Mouse (Mus musculus) ES-E14 (cell line): ENCODE measurements around the gene Ppp4r1. TPM values are rescaled to one million over a fixed set of nuclear protein-coding genes. Genes with fewer than 3 reads are reported as not detected.

Source experiments
- DNase-seq: peaks from one replicate; pipeline ENCODE4 v3.0.0-alpha.2; 2013; ENCODE audit warnings: low read depth, low spot score
- H3K27ac ChIP-seq: 2 replicates; pipeline ENCODE4 v1.5.1; 2012; ENCODE audit warnings: low read depth, mild to moderate bottlenecking, low read length, moderate library complexity, mixed read lengths; ENCODE audit not compliant: poor library complexity, insufficient read depth, severe bottlenecking
- H3K36me3 ChIP-seq: 2 replicates; pipeline ENCODE4 v1.6.1; 2012; ENCODE audit warnings: mild to moderate bottlenecking, low read length, moderate library complexity, mixed read lengths; ENCODE audit not compliant: control insufficient read depth, poor library complexity, insufficient read depth, severe bottlenecking
- H3K4me1 ChIP-seq, 2 experiments: fragments of 150-350 bp in 1 of 2; sonication (generic) in 1 of 2; 2 replicates each; pipeline ENCODE4 v1.6.1; 2012; ENCODE audit warnings: low read length in 2 of 2, mild to moderate bottlenecking in 1 of 2, mixed read lengths in 1 of 2; ENCODE audit not compliant: control insufficient read depth in 2 of 2, insufficient read depth in 2 of 2, poor library complexity in 1 of 2
- H3K4me3 ChIP-seq, 2 experiments: fragments of 150-350 bp in 1 of 2; sonication (generic) in 1 of 2; 2 replicates each; pipeline ENCODE4 v1.5.1; 2012; ENCODE audit warnings: low read length in 2 of 2, low read depth in 1 of 2, mild to moderate bottlenecking in 1 of 2, mixed read lengths in 1 of 2; ENCODE audit not compliant: insufficient read depth in 1 of 2, poor library complexity in 1 of 2, severe bottlenecking in 1 of 2
- H3K9ac ChIP-seq: 2 replicates; pipeline ENCODE4 v1.6.1; 2012; ENCODE audit warnings: low read depth, mild to moderate bottlenecking, low read length, mixed read lengths; ENCODE audit not compliant: poor library complexity, insufficient read depth, severe bottlenecking
- H3K9me3 ChIP-seq: fragments of 150-350 bp; sonication (generic); 2 replicates; pipeline ENCODE4 v1.6.1; 2012; ENCODE audit warnings: low read depth, mild to moderate bottlenecking, low read length; ENCODE audit not compliant: control insufficient read depth, insufficient read depth
- CHD2 ChIP-seq: IDR thresholded peaks from 2 replicates; pipeline ENCODE4 v1.6.1; 2014; ENCODE audit warnings: mild to moderate bottlenecking, low read depth, low read length, inconsistent platforms
- HCFC1 ChIP-seq: IDR thresholded peaks from 2 replicates; pipeline ENCODE4 v1.6.1; 2012; ENCODE audit warnings: low read length, inconsistent platforms, borderline replicate concordance; ENCODE audit not compliant: insufficient read depth
- MAFK ChIP-seq: IDR thresholded peaks from 2 replicates; pipeline ENCODE4 v1.6.1; 2014; ENCODE audit warnings: mild to moderate bottlenecking, low read depth, low read length, inconsistent platforms; ENCODE audit not compliant: insufficient read depth
- ZC3H11A ChIP-seq: IDR thresholded peaks from 2 replicates; pipeline ENCODE4 v1.6.1; 2012; ENCODE audit warnings: low read depth, mild to moderate bottlenecking, inconsistent platforms, low read length, borderline replicate concordance
- ZNF384 ChIP-seq: IDR thresholded peaks from 2 replicates; pipeline ENCODE4 v1.6.1; 2012; ENCODE audit warnings: low read depth, low read length, inconsistent platforms
- in situ Hi-C, 2 experiments: fragments of 600-800 bp; cut with MboI; formaldehyde crosslinking; loops; one replicate each; pipeline ENCODE4 v1.15.1; 2025; ENCODE audit warnings: low sequenced_read_pairs in 2 of 2, inconsistent platforms in 1 of 2; ENCODE audit not compliant: unreplicated experiment in 2 of 2
- total RNA-seq: library from RNA; depleted of rRNA; stranded (reverse); fragments of 300-350 nt; gene quantifications from 2 replicates; pipeline ENCODE4 v1.2.3, GENCODE M21; 2012; rRNA removed

Gene Ppp4r1
- 40.3 and 48.9 TPM in 2 replicates for total RNA-seq

DNA sequence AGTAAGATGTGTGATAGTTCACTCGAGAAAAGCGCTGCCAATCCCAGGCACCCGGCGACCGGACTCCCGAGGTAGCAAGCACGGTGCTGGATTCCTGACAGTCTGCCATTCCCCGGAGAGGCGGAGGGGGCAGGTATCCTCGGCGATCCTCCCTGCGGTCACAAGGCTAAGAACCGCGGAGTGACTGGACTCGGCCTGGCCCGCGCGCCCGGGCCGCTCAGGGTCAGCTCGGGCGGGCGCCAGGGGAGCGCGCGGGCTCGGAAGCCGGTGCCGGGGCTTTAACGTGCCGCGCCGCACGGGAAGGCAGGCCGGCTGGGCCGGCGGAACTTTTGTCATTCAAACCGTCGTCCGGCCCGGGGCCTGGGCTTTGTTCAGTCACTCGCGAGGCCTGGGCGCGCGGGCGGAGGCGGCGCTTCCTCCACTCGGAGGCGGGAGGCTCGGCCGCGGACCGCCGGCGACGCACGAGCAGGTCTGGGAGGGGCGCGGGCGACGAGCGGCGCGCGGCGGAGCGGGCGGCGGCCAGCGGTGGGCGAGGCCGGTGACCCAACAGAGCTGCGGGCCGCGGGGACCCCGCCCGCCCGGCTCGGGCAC is at the start of gene Ppp4r1:
Ppp4r1 (plus strand) TSS at position 23 of the 591 bp plus-strand sequence.
- Histone ChIP-seq H3K4me1 (peaks cover 7 to 8% of the 10 kb centered on the region in 2 experiments; a peak in 3 of 4 replicates), H3K36me3 (peaks cover 2% of the 10 kb centered on the region; the same call in 1 of the 2 replicates), H3K9ac (peak within 1 kb of the TSS; percentile 99), H3K4me3 (peak within 1 kb of the TSS; percentile 90 to 99), H3K27ac (peak within 1 kb of the TSS; percentile 24), H3K9me3 (no peaks in the 10 kb centered on the region)
- DNase-seq = no peak
- in situ Hi-C loops = no loop called here
- TF ChIP-seq HCFC1 = peak; percentile 69; the same call in 1 of the 2 replicates
- TF ChIP-seq CHD2 = no peak

DNA sequence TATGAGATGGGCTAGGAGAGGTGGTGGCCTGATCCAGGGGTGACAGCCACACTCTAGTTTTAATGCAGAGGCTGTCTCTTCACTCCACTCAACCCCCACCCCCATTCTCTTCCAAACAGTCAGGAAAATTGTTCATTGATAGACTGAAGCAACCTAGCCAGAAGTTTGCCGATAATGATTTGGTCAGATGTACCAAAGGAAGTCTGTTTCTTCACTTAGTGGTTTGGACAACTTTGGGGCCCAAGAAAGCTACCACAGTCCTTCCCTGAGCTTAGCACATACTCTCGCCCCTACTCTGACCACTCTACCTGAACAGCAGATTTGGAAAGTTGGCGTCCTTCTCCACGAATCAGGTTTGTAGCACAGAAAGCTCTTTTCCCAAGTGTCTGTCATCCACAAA is 49.7 kb upstream of the Ppp4r1 start:
- no peak overlapping the region for H3K27ac ChIP-seq
- no peak for TF ChIP-seq ZC3H11A
- TF ChIP-seq MAFK = no peak
- TF ChIP-seq ZNF384 = no peak
- TF ChIP-seq HCFC1 = no peak
- no peak for TF ChIP-seq CHD2
- peaks cover 9 to 34% of the 10 kb centered on the region in 2 experiments; a peak in 3 of 4 replicates for H3K4me1 ChIP-seq
- no peak overlapping the region for H3K4me3 ChIP-seq
- in situ Hi-C loops = no loop called here
- H3K9ac ChIP-seq = no peak overlapping the region
- DNase-seq = no peak
- no peaks in the 10 kb centered on the region for H3K9me3 ChIP-seq
- no peaks in the 10 kb centered on the region for H3K36me3 ChIP-seq

DNA sequence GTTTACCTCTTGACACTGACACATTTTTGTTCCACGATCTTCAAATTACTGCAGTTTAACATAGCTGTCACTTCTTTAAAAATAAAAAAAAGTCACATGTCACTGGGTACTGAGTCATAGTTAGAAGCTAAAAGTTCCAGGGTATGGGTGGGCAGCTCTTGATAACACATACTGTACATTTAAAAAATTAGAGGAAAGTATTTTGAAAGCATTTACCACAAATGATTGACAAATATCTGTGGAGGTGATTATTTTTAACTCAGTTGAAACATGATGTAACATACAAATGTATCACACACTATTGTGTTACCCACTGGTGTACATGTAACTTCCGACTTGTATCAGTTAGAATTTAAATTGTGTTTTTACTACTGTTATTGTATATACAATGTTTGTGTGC is 47.3 kb upstream of the Ppp4r1 start:
- TF ChIP-seq ZNF384 (no peak), HCFC1 (no peak), MAFK (no peak)
- H3K36me3 ChIP-seq = no peaks in the 10 kb centered on the region
- peak overlapping the region; percentile 57; the same call in 1 of the 2 replicates for H3K27ac ChIP-seq
- H3K4me1 ChIP-seq = peaks cover 7 to 25% of the 10 kb centered on the region in 2 experiments; a peak in 3 of 4 replicates
- H3K9me3 ChIP-seq = no peaks in the 10 kb centered on the region
- H3K9ac ChIP-seq = no peak overlapping the region
- no peak for DNase-seq
- no peak overlapping the region for H3K4me3 ChIP-seq
- in situ Hi-C loops = no loop called here

DNA sequence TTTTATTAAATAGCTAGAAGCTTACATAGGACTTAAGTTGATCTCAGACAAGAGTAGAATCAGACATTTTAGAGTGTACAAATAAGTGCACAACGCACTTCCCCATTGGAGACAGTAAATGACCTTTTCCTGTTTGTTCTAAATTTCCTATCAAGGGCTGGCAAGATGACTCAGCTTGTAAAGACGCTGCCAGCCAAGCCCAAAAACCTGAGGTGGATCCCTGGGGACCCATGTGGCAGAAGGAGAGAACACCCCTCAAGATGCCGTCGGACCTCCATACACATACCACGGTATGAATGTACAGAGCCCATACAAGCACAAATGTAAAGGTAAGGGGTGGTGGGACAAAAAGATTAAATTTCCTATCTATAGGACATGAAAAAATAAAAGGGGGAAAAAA is 45.2 kb upstream of the Ppp4r1 start:
- Histone ChIP-seq H3K27ac (no peak overlapping the region), H3K4me3 (no peak overlapping the region), H3K4me1 (peaks cover 2 to 9% of the 10 kb centered on the region in 2 experiments; a peak in 2 of 4 replicates), H3K9ac (no peak overlapping the region), H3K36me3 (no peaks in the 10 kb centered on the region), H3K9me3 (no peaks in the 10 kb centered on the region)
- DNase-seq = no peak
- in situ Hi-C loops = no loop called here
- TF ChIP-seq ZC3H11A (no peak), CHD2 (no peak), ZNF384 (no peak), HCFC1 (no peak), MAFK (no peak)

DNA sequence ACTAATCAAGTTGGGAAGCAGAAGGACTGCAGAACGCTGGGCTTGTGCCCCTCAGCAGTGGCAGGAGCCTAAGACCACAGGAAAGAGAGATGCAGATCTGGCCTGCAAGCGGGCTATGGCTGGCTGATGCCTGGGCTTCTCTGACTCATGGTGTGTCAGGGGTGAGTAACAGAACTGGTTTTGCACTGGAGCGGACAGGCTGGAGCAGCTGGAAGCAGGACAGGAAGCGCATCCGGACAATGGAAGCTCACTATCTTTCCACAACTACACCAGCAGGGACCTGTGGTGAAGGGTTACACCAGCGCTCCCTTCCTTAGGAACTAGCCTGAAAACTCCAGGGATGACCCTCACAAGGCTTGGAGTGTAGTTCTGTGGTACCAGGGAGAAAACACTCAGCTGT is 44.8 kb upstream of the Ppp4r1 start:
- Histone ChIP-seq H3K27ac (peak overlapping the region; percentile 14; the same call in 1 of the 2 replicates), H3K4me3 (no peak overlapping the region), H3K36me3 (no peaks in the 10 kb centered on the region), H3K9me3 (no peaks in the 10 kb centered on the region), H3K4me1 (peaks cover 2 to 7% of the 10 kb centered on the region in 2 experiments; a peak in 2 of 4 replicates), H3K9ac (0 out of 2 replicates have a peak overlapping the region, but pooled peaks have one; percentile 7)
- in situ Hi-C loops = no loop called here
- no peak for TF ChIP-seq ZNF384
- no peak for TF ChIP-seq MAFK
- no peak for TF ChIP-seq ZC3H11A
- no peak for TF ChIP-seq CHD2
- DNase-seq = no peak
